In genomic region chr19:32152529-32152928, GRCm38 (mm10) we compare ENCODE assay signal across 26 mouse cellular contexts. TPM values are rescaled to one million over a fixed set of nuclear protein-coding genes. Genes with fewer than 3 reads are reported as not detected.
DNase-seq lines count a peak whose midpoint lies in the region; ATAC-seq and TF ChIP-seq lines count a peak whose summit lies in the region.
"Had no signal": no experiment of that assay in that cellular context is flagged by ENCODE, and none has a peak within 500 bp of the region (broad histone marks: within the 10 kb centered on the region; RNA-seq: fewer than 3 reads in every experiment).

No protein-coding gene starts in this region.

- no peak for ATAC-seq in kidney, postnatal 0 days (replicated peaks; ENCODE audit: low FRiP score, low read depth)
- ATAC-seq in midbrain, embryonic 13.5 days = no peak
- ATAC-seq: forebrain, embryonic 14.5 days; liver, embryonic 12.5 days had no signal

- no peak overlapping the region for H3K27ac ChIP-seq in kidney, postnatal 0 days
- H3K27ac ChIP-seq in thymus, adult 2 months (ENCODE audit: control insufficient read depth, insufficient read depth, low read length) = no peak overlapping the region
- no peak overlapping the region for H3K27ac ChIP-seq in midbrain, embryonic 13.5 days
- no peak overlapping the region for H3K27ac ChIP-seq in embryonic facial prominence, embryonic 10.5 days (replicated peaks)
- H3K27ac ChIP-seq: hindbrain, embryonic 13.5 days; limb, embryonic 13.5 days; liver, embryonic 12.5 days; neural tube, embryonic 15.5 days; stomach, embryonic 15.5 days had no signal

- no peaks in the 10 kb centered on the region for H3K9me3 ChIP-seq in kidney, postnatal 0 days (replicated peaks; ENCODE audit: low read length)
- no peaks in the 10 kb centered on the region for H3K9me3 ChIP-seq in midbrain, embryonic 13.5 days
- H3K9me3 ChIP-seq in embryonic facial prominence, embryonic 10.5 days = no peaks in the 10 kb centered on the region
- H3K9me3 ChIP-seq: hindbrain, embryonic 13.5 days; limb, embryonic 13.5 days; liver, embryonic 12.5 days; neural tube, embryonic 15.5 days; stomach, embryonic 15.5 days had no signal

- DNase-seq in kidney, postnatal 0 days (ENCODE audit: low spot score) = no peak
- no peak for DNase-seq in kidney, adult 18-20 months
- peak; percentile 18 for DNase-seq in thymus, adult 2 months
- DNase-seq in thymus, postnatal 14 days = no peak
- DNase-seq in ZHBTc4 (ENCODE audit: low read depth, low spot score) = peak; percentile 28
- DNase-seq in embryonic facial prominence, embryonic 10.5 days (ENCODE audit: low spot score) = no peak
- DNase-seq: adrenal gland, postnatal 25 days; cerebellum, adult 11-12 months; cerebellum, postnatal 10 days; gastrocnemius, postnatal 14 days; heart, adult 18-20 months; heart, postnatal 36 days; kidney, adult 8-10 months; kidney, postnatal 14 days; layer of hippocampus, postnatal 36 days; lung, embryonic 14.5 days; lung, postnatal 4 days; right cerebral cortex, adult 18-20 months; right cerebral cortex, postnatal 4 days had no signal

- TF ChIP-seq POLR2A in thymus, adult 2 months (IDR thresholded peaks at IDR 0.05; ENCODE audit: control insufficient read depth, extremely low read depth, insufficient read depth, low read length, poor library complexity) = no peak

- H3K4me3 ChIP-seq in kidney, postnatal 0 days (replicated peaks; ENCODE audit: low read depth, low read length) = no peak overlapping the region
- no peak overlapping the region for H3K4me3 ChIP-seq in thymus, adult 2 months (ENCODE audit: control insufficient read depth, insufficient read depth, low read length)
- H3K4me3 ChIP-seq in midbrain, embryonic 13.5 days (replicated peaks) = no peak overlapping the region
- no peak overlapping the region for H3K4me3 ChIP-seq in embryonic facial prominence, embryonic 10.5 days
- H3K4me3 ChIP-seq: hindbrain, embryonic 13.5 days; limb, embryonic 13.5 days; liver, embryonic 12.5 days; neural tube, embryonic 15.5 days; stomach, embryonic 15.5 days had no signal

- 0 out of 2 replicates have a peak, but pooled peaks cover 3% of the 10 kb centered on the region for H3K36me3 ChIP-seq in kidney, postnatal 0 days (ENCODE audit: insufficient read depth, low read length)
- no peaks in the 10 kb centered on the region for H3K36me3 ChIP-seq in thymus, adult 2 months (ENCODE audit: control insufficient read depth, insufficient read depth, low read length)
- H3K36me3 ChIP-seq in midbrain, embryonic 13.5 days = no peaks in the 10 kb centered on the region
- no peaks in the 10 kb centered on the region for H3K36me3 ChIP-seq in embryonic facial prominence, embryonic 10.5 days (replicated peaks)
- H3K36me3 ChIP-seq: hindbrain, embryonic 13.5 days; neural tube, embryonic 15.5 days; stomach, embryonic 15.5 days had no signal

- H3K4me1 ChIP-seq in kidney, postnatal 0 days (replicated peaks; ENCODE audit: insufficient read depth, low read length) = no peaks in the 10 kb centered on the region
- H3K4me1 ChIP-seq in thymus, adult 2 months (replicated peaks; ENCODE audit: control insufficient read depth, insufficient read depth, low read length) = no peaks in the 10 kb centered on the region
- no peaks in the 10 kb centered on the region for H3K4me1 ChIP-seq in midbrain, embryonic 13.5 days (replicated peaks)
- no peaks in the 10 kb centered on the region for H3K4me1 ChIP-seq in embryonic facial prominence, embryonic 10.5 days
- H3K4me1 ChIP-seq: hindbrain, embryonic 13.5 days; limb, embryonic 13.5 days; neural tube, embryonic 15.5 days; stomach, embryonic 15.5 days had no signal

- 68% methylated on average over 6 of the region's 6 CpGs for WGBS in kidney, postnatal 0 days
- WGBS in thymus, adult 2 months = 72% methylated on average over 6 of the region's 6 CpGs
- 76% methylated on average over 6 of the region's 6 CpGs for WGBS in midbrain, embryonic 13.5 days
- 75% methylated on average over 6 of the region's 6 CpGs for WGBS in embryonic facial prominence, embryonic 10.5 days

- H3K4me2 ChIP-seq in kidney, postnatal 0 days (ENCODE audit: low read length) = no peak overlapping the region
- H3K4me2 ChIP-seq in midbrain, embryonic 13.5 days (replicated peaks) = no peak overlapping the region
- H3K4me2 ChIP-seq: hindbrain, embryonic 13.5 days; limb, embryonic 13.5 days; liver, embryonic 12.5 days; lung, embryonic 14.5 days; neural tube, embryonic 15.5 days; stomach, embryonic 15.5 days had no signal

- no peak overlapping the region for H3K9ac ChIP-seq in kidney, postnatal 0 days (ENCODE audit: low read depth, low read length)
- H3K9ac ChIP-seq in midbrain, embryonic 13.5 days (replicated peaks) = no peak overlapping the region
- H3K9ac ChIP-seq: hindbrain, embryonic 13.5 days; limb, embryonic 13.5 days; liver, embryonic 12.5 days; lung, embryonic 14.5 days; neural tube, embryonic 15.5 days; stomach, embryonic 15.5 days had no signal

- peak; percentile 22; the same call in 1 of the 2 replicates for TF ChIP-seq CTCF in kidney, postnatal 0 days (IDR thresholded peaks at IDR 0.05; ENCODE audit: low read depth)
- TF ChIP-seq CTCF in thymus, adult 2 months (IDR thresholded peaks at IDR 0.05; ENCODE audit: borderline replicate concordance, control insufficient read depth, extremely low read depth, insufficient read depth, low read length, poor library complexity) = no peak

- no peaks in the 10 kb centered on the region for H3K27me3 ChIP-seq in kidney, postnatal 0 days (ENCODE audit: insufficient read depth, low read length)
- no peaks in the 10 kb centered on the region for H3K27me3 ChIP-seq in thymus, adult 2 months (ENCODE audit: control insufficient read depth, insufficient read depth, low read length)
- H3K27me3 ChIP-seq in midbrain, embryonic 13.5 days = no peaks in the 10 kb centered on the region
- no peaks in the 10 kb centered on the region for H3K27me3 ChIP-seq in embryonic facial prominence, embryonic 10.5 days (replicated peaks; ENCODE audit: low read depth, poor library complexity, severe bottlenecking)
- H3K27me3 ChIP-seq: hindbrain, embryonic 13.5 days; limb, embryonic 13.5 days; liver, embryonic 12.5 days; neural tube, embryonic 15.5 days; stomach, embryonic 15.5 days had no signal

RNA-seq across cellular contexts. Expression of gene Asah2, which starts 44.5 kb away (rescaled TPM):
- polyA plus RNA-seq in kidney, postnatal 0 days (2015; fragmentation: Nextera tagmentation; extraction: Ambion mirVana) = 2.0 and 2.2 TPM in 2 replicates
- 4.1 and 4.3 TPM in 2 replicates for polyA plus RNA-seq in thymus, adult 2 months (2012; rRNA removed)
- 0.40 and 0.77 TPM in 2 replicates for polyA plus RNA-seq in midbrain, embryonic 13.5 days (2015; fragmentation: Nextera tagmentation; extraction: Ambion mirVana)
- 0.43 and 0.55 TPM in 2 replicates for polyA plus RNA-seq in embryonic facial prominence, embryonic 10.5 days (2016; fragmentation: Nextera tagmentation; extraction: Ambion mirVana)

Comparison
In these comparisons a context has a peak if more than half of its experiments do, and no peak if none do; other contexts are left out.
1. DNase-seq: peak in thymus, adult 2 months (single experiment) and ZHBTc4 (single experiment); none in kidney, postnatal 0 days (single experiment), kidney, adult 18-20 months (single experiment), thymus, postnatal 14 days (single experiment) and embryonic facial prominence, embryonic 10.5 days (single experiment).